Comparison of ENCODE assay signal across 14 mouse cellular contexts in the genomic region with DNA sequence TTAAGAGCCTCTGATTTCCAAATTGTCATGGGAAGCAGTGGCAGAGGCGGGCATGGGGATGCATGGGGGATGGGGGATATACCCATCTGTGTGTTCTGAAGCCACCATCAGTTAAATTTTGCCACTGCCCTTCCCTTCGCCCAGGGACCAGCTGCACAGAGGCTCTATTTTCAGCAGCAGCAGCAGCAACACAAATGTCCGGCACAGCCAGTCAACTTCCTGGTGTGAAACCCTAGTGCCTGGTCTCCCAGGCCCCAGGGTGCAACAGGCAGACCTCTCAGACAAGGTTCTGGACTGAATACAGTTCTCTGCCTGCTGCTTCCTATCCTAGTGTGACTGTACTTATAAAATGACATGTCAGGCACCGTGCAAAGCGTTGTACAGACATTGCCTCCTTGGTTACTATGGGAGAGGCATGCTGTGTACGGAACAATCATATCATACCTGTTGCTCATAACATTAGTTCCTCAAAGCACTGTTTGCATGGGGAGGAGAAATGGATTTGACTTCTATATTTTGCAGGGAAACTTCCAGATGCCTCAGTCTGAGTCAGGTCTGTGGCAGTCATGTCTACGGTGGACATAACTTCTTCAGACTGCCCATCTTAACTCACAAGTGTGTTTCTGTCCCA.
DNase-seq lines count a peak whose midpoint lies in the region; ATAC-seq and TF ChIP-seq lines count a peak whose summit lies in the region.
"Had no signal": no experiment of that assay in that cellular context is flagged by ENCODE, and none has a peak within 500 bp of the region (broad histone marks: within the 10 kb centered on the region; RNA-seq: fewer than 3 reads in every experiment).

No protein-coding gene starts in this region.

- no peak overlapping the region for H3K9ac ChIP-seq in heart, embryonic 11.5 days (ENCODE audit: low read depth, low read length)
- no peak overlapping the region for H3K9ac ChIP-seq in CH12.LX (ENCODE audit: insufficient read depth, low read depth)
- no peak overlapping the region for H3K9ac ChIP-seq in embryonic facial prominence, embryonic 15.5 days
- H3K9ac ChIP-seq in limb, embryonic 14.5 days (ENCODE audit: low read depth, low read length, severe bottlenecking), result no peak overlapping the region
- H3K9ac ChIP-seq: lung, embryonic 14.5 days had no signal

- H3K4me2 ChIP-seq in heart, embryonic 11.5 days, result no peak overlapping the region
- no peak overlapping the region for H3K4me2 ChIP-seq in CH12.LX (ENCODE audit: insufficient read depth, low read depth, poor library complexity, severe bottlenecking)
- H3K4me2 ChIP-seq in embryonic facial prominence, embryonic 15.5 days (replicated peaks), result no peak overlapping the region
- H3K4me2 ChIP-seq in limb, embryonic 14.5 days (replicated peaks; ENCODE audit: low read depth, low read length, severe bottlenecking), result no peak overlapping the region
- H3K4me2 ChIP-seq: lung, embryonic 14.5 days had no signal

- no peak for ATAC-seq in heart, embryonic 11.5 days (replicated peaks; ENCODE audit: insufficient number of reproducible peaks, low FRiP score, low TSS enrichment)
- no peak for ATAC-seq in embryonic facial prominence, embryonic 15.5 days (ENCODE audit: insufficient number of reproducible peaks, low FRiP score, low TSS enrichment, low read depth)
- ATAC-seq in limb, embryonic 14.5 days (ENCODE audit: low FRiP score, low read depth), result no peak
- ATAC-seq in CD4-positive, CD25-positive, alpha-beta regulatory T cell, adult 4 months, result no peak
- ATAC-seq: activated CD4-positive, CD25-positive, alpha-beta regulatory T cell, adult 4 months; intestine, postnatal 0 days had no signal

- 58% methylated on average over 7 of the region's 7 CpGs for WGBS in heart, embryonic 11.5 days (ENCODE audit: insufficient replicate concordance)
- WGBS in embryonic facial prominence, embryonic 15.5 days, result 64% methylated on average over 7 of the region's 7 CpGs
- WGBS in limb, embryonic 14.5 days, result 66% methylated on average over 7 of the region's 7 CpGs

- no peaks in the 10 kb centered on the region for H3K79me2 ChIP-seq in CH12.LX (replicated peaks; ENCODE audit: control insufficient read depth, extremely low read depth, insufficient read depth, poor library complexity, severe bottlenecking)

- no peak for TF ChIP-seq CTCF in CH12.LX (conservative IDR thresholded peaks at IDR 0.05 in 1 of 2, IDR thresholded peaks at IDR 0.05 in 1 of 2; ENCODE audit: low read depth in 2 of 2, low read length in 2 of 2)

- TF ChIP-seq EP300 in CH12.LX (IDR thresholded peaks at IDR 0.05; ENCODE audit: low read length), result peak; percentile 73

- H3K4me3 ChIP-seq in heart, embryonic 11.5 days (ENCODE audit: low read depth, low read length), result no peak overlapping the region
- no peak overlapping the region for H3K4me3 ChIP-seq in CH12.LX (replicated peaks in 1 of 3; ENCODE audit: low read depth in 2 of 3, low read length in 2 of 3, poor library complexity in 1 of 3)
- H3K4me3 ChIP-seq in embryonic facial prominence, embryonic 15.5 days (replicated peaks), result no peak overlapping the region
- H3K4me3 ChIP-seq in limb, embryonic 14.5 days (replicated peaks; ENCODE audit: low read length), result no peak overlapping the region
- H3K4me3 ChIP-seq: megakaryocyte, embryonic 14.5 days had no signal

- H3K36me3 ChIP-seq in heart, embryonic 11.5 days (ENCODE audit: control insufficient read depth, insufficient read depth, low read length), result no peaks in the 10 kb centered on the region
- no peaks in the 10 kb centered on the region for H3K36me3 ChIP-seq in CH12.LX (replicated peaks in 1 of 2; ENCODE audit: control insufficient read depth in 1 of 2, insufficient read depth in 1 of 2, low read length in 1 of 2)
- H3K36me3 ChIP-seq in embryonic facial prominence, embryonic 15.5 days, result no peaks in the 10 kb centered on the region
- no peaks in the 10 kb centered on the region for H3K36me3 ChIP-seq in limb, embryonic 14.5 days (ENCODE audit: control insufficient read depth, insufficient read depth, low read length)

- dilution Hi-C loops in CH12.LX (cut with MboI; ENCODE audit: extremely low pct_ligation_motif_present, extremely low pct_unique_long_range_greater_than_20kb, low sequenced_read_pairs), result no loop called here

- no peak for TF ChIP-seq POLR2A in CH12.LX (IDR thresholded peaks at IDR 0.05; ENCODE audit: low read depth, low read length)
- TF ChIP-seq POLR2A in limb, embryonic 14.5 days (IDR thresholded peaks at IDR 0.05; ENCODE audit: borderline replicate concordance, extremely low read depth, insufficient read depth, insufficient read length), result no peak

- peak overlapping the region; percentile 24; the same call in 1 of the 2 replicates for H3K27ac ChIP-seq in heart, embryonic 11.5 days (ENCODE audit: low read depth, low read length)
- no peak overlapping the region for H3K27ac ChIP-seq in CH12.LX (ENCODE audit: insufficient read depth, low read depth)
- H3K27ac ChIP-seq in embryonic facial prominence, embryonic 15.5 days (replicated peaks), result peak overlapping the region; percentile 80
- peak overlapping the region; percentile 59 for H3K27ac ChIP-seq in limb, embryonic 14.5 days (replicated peaks; ENCODE audit: low read depth, low read length)

- intact Hi-C loops in heart, postnatal 25 days (cut with DNase I), result no loop called here

- no peak for DNase-seq in heart, postnatal 25 days (ENCODE audit: low spot score)
- DNase-seq in CH12.LX (ENCODE audit: extremely low read depth), result peak; percentile 78
- no peak for DNase-seq in limb, embryonic 14.5 days (ENCODE audit: low spot score)
- no peak for DNase-seq in spleen, postnatal 10 days (ENCODE audit: low spot score in 2 of 2)
- no peak for DNase-seq in cerebellum, postnatal 4 days (ENCODE audit: low spot score in 2 of 2)
- DNase-seq: cerebellum, adult 11 months; kidney, postnatal 14 days; lung, embryonic 14.5 days had no signal

- no peak for TF ChIP-seq RAD21 in CH12.LX (IDR thresholded peaks at IDR 0.05; ENCODE audit: low read depth, low read length)

- in situ Hi-C loops in CH12.LX (cut with MboI; ENCODE audit: low pct_ligation_motif_present, low pct_unique_long_range_greater_than_20kb, low sequenced_read_pairs), result no loop called here

- H3K4me1 ChIP-seq in heart, embryonic 11.5 days (ENCODE audit: control insufficient read depth, insufficient read depth, low read length), result peaks cover 54% of the 10 kb centered on the region
- peaks cover 21 to 71% of the 10 kb centered on the region in 2 experiments for H3K4me1 ChIP-seq in CH12.LX (ENCODE audit: control insufficient read depth in 1 of 2, insufficient read depth in 2 of 2)
- H3K4me1 ChIP-seq in embryonic facial prominence, embryonic 15.5 days, result peaks cover 65% of the 10 kb centered on the region
- peaks cover 41% of the 10 kb centered on the region for H3K4me1 ChIP-seq in limb, embryonic 14.5 days (ENCODE audit: control insufficient read depth, insufficient read depth, low read length)

- H3K9me3 ChIP-seq in heart, embryonic 11.5 days (replicated peaks; ENCODE audit: control insufficient read depth, low read length), result no peaks in the 10 kb centered on the region
- no peaks in the 10 kb centered on the region for H3K9me3 ChIP-seq in CH12.LX (replicated peaks; ENCODE audit: low read length)
- H3K9me3 ChIP-seq in embryonic facial prominence, embryonic 15.5 days (replicated peaks), result no peaks in the 10 kb centered on the region
- no peaks in the 10 kb centered on the region for H3K9me3 ChIP-seq in limb, embryonic 14.5 days (ENCODE audit: control insufficient read depth, low read length)
- H3K9me3 ChIP-seq: megakaryocyte, embryonic 14.5 days had no signal

- H3K27me3 ChIP-seq in heart, embryonic 11.5 days (ENCODE audit: control insufficient read depth, insufficient read depth, low read length), result no peaks in the 10 kb centered on the region
- no peaks in the 10 kb centered on the region for H3K27me3 ChIP-seq in CH12.LX (replicated peaks)
- no peaks in the 10 kb centered on the region for H3K27me3 ChIP-seq in embryonic facial prominence, embryonic 15.5 days
- no peaks in the 10 kb centered on the region for H3K27me3 ChIP-seq in limb, embryonic 14.5 days (ENCODE audit: control insufficient read depth, insufficient read depth, low read length)

TF ChIP-seq in CH12.LX, 34 proteins besides CTCF, POLR2A, EP300 and RAD21:
- TF ChIP-seq TCF12 (IDR thresholded peaks at IDR 0.05; ENCODE audit: low read depth, low read length) (no peak), BHLHE40 (IDR thresholded peaks at IDR 0.05; ENCODE audit: low read depth, low read length) (0 out of 2 replicates have a peak, but pooled peaks have one; percentile 6), NELFE (IDR thresholded peaks at IDR 0.05; ENCODE audit: low read depth, low read length) (no peak), IRF4 (IDR thresholded peaks at IDR 0.05; ENCODE audit: low read depth, low read length) (no peak), CHD1 (IDR thresholded peaks at IDR 0.05; ENCODE audit: low read depth, low read length) (no peak), MAX (IDR thresholded peaks at IDR 0.05; ENCODE audit: low read length) (0 out of 2 replicates have a peak, but pooled peaks have one; percentile 47), HCFC1 (IDR thresholded peaks at IDR 0.05; ENCODE audit: low read depth, low read length) (no peak), ETS1 (conservative IDR thresholded peaks at IDR 0.05; ENCODE audit: low read depth, low read length) (peak; percentile 44; the same call in 1 of the 2 replicates), JUND (conservative IDR thresholded peaks at IDR 0.05; ENCODE audit: low read depth, low read length) (peak; percentile 59), ZKSCAN1 (IDR thresholded peaks at IDR 0.05; ENCODE audit: borderline replicate concordance, low read depth, low read length) (no peak), GABPA (IDR thresholded peaks at IDR 0.05; ENCODE audit: insufficient replicate concordance, low read depth, low read length) (no peak), E2F4 (IDR thresholded peaks at IDR 0.05; ENCODE audit: insufficient replicate concordance, low read depth, low read length) (no peak), SIN3A (IDR thresholded peaks at IDR 0.05; ENCODE audit: low read length) (peak; percentile 40; the same call in 1 of the 2 replicates), SMC3 (IDR thresholded peaks at IDR 0.05; ENCODE audit: low read depth, low read length) (no peak), JUN (IDR thresholded peaks at IDR 0.05; ENCODE audit: insufficient read depth, low read depth, low read length) (0 out of 2 replicates have a peak, but pooled peaks have one; percentile 12), UBTF (IDR thresholded peaks at IDR 0.05; ENCODE audit: low read depth, low read length) (no peak), MEF2A (IDR thresholded peaks at IDR 0.05; ENCODE audit: borderline replicate concordance, low read depth, low read length) (peak; percentile 9; the same call in 1 of the 2 replicates), ELF1 (IDR thresholded peaks at IDR 0.05; ENCODE audit: low read depth, low read length) (peak; percentile 55), CHD2 (IDR thresholded peaks at IDR 0.05; ENCODE audit: low read length) (no peak)
